In the genomic region with DNA sequence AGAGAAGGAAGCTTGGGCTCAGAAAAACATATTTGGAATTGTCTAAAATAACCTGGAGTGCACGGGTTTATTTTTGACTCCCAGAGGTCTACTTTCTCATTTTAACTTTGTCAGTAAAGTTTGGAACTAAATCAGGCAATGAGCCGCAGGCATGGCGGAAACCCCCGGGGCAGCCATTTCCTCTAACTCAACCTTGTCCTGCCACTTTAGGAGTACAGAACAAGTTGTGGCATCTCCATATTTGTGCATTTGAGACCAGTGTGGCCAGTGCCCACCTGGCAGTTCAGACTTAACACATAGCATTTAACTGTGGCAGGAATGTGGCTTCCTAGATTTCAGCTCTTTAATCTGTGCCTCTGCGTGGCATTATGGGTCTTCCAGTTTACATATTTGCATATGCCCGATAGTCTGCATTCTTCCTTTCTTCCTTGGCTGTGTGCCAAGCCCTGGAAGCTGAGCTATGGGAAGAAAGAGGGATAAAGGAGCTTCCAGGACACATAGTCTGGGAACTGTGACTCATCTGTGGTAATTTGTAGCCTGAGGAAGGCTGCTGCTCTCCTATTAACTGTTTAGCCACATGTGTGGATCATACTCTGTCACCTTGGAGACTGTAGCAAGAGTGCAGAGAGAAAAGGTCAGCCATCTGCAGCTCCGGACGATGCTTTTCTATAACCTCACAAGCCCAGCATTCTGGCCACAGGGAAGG, we compare ENCODE assay signal across 11 mouse cellular contexts.
DNase-seq lines count a peak whose midpoint lies in the region; ATAC-seq lines count a peak whose summit lies in the region.
"Had no signal": no experiment of that assay in that cellular context is flagged by ENCODE, and none has a peak within 500 bp of the region (broad histone marks: within the 10 kb centered on the region; RNA-seq: fewer than 3 reads in every experiment).

No protein-coding gene starts in this region.

- WGBS in forebrain, embryonic 14.5 days: 72% methylated on average over 8 of the region's 8 CpGs
- WGBS in forebrain, embryonic 10.5 days: 90% methylated on average over 8 of the region's 8 CpGs
- WGBS in heart, embryonic 11.5 days (ENCODE audit: insufficient replicate concordance): 64% methylated on average over 8 of the region's 8 CpGs

- H3K4me1 ChIP-seq in forebrain, embryonic 14.5 days (ENCODE audit: control insufficient read depth, insufficient read depth, low read length): no peaks in the 10 kb centered on the region
- H3K4me1 ChIP-seq in forebrain, embryonic 10.5 days: 0 out of 2 replicates have a peak, but pooled peaks cover 4% of the 10 kb centered on the region
- H3K4me1 ChIP-seq in heart, embryonic 11.5 days (ENCODE audit: control insufficient read depth, insufficient read depth, low read length): no peaks in the 10 kb centered on the region; the same call in 1 of the 2 replicates
- H3K4me1 ChIP-seq: stomach, embryonic 15.5 days had no signal

- H3K27me3 ChIP-seq in forebrain, embryonic 14.5 days (replicated peaks; ENCODE audit: control insufficient read depth, insufficient read depth, low read length): no peaks in the 10 kb centered on the region
- no peaks in the 10 kb centered on the region for H3K27me3 ChIP-seq in forebrain, embryonic 10.5 days (ENCODE audit: poor library complexity, severe bottlenecking)
- no peaks in the 10 kb centered on the region for H3K27me3 ChIP-seq in heart, embryonic 11.5 days (ENCODE audit: control insufficient read depth, insufficient read depth, low read length)
- H3K27me3 ChIP-seq: stomach, embryonic 15.5 days had no signal

- no peaks in the 10 kb centered on the region for H3K36me3 ChIP-seq in forebrain, embryonic 14.5 days (ENCODE audit: control insufficient read depth, insufficient read depth, low read length)
- H3K36me3 ChIP-seq in forebrain, embryonic 10.5 days (replicated peaks): no peaks in the 10 kb centered on the region
- no peaks in the 10 kb centered on the region for H3K36me3 ChIP-seq in heart, embryonic 11.5 days (ENCODE audit: control insufficient read depth, insufficient read depth, low read length)
- H3K36me3 ChIP-seq: stomach, embryonic 15.5 days had no signal

- H3K4me2 ChIP-seq in forebrain, embryonic 14.5 days (ENCODE audit: low read length): no peak overlapping the region
- H3K4me2 ChIP-seq in heart, embryonic 11.5 days: no peak overlapping the region
- H3K4me2 ChIP-seq: stomach, embryonic 15.5 days had no signal

- H3K9ac ChIP-seq in forebrain, embryonic 14.5 days (ENCODE audit: low read length): no peak overlapping the region
- H3K9ac ChIP-seq in heart, embryonic 11.5 days (ENCODE audit: low read depth, low read length): no peak overlapping the region
- H3K9ac ChIP-seq: liver, embryonic 14.5 days; stomach, embryonic 15.5 days had no signal

- intact Hi-C loops in left cerebral cortex, postnatal 4 days (cut with DNase I): loop anchor here (10.0 kb wide), 1 partner anchor 296 kb away; the partner anchor contains the start of gene Tmtc1
- intact Hi-C loops in heart, postnatal 25 days (cut with DNase I): no loop called here

- no peak overlapping the region for H3K4me3 ChIP-seq in forebrain, embryonic 14.5 days (ENCODE audit: low read depth, low read length)
- no peak overlapping the region for H3K4me3 ChIP-seq in forebrain, embryonic 10.5 days
- H3K4me3 ChIP-seq in heart, embryonic 11.5 days (ENCODE audit: low read depth, low read length): no peak overlapping the region
- H3K4me3 ChIP-seq: stomach, embryonic 15.5 days had no signal

- DNase-seq in forebrain, embryonic 14.5 days (ENCODE audit: low spot score): peak; percentile 46
- no peak for DNase-seq in forebrain, embryonic 10.5 days (ENCODE audit: extremely low spot score, low spot score)
- DNase-seq in left cerebral cortex, postnatal 4 days: peak; percentile 15
- DNase-seq in left cerebral cortex, adult 11 months (ENCODE audit: low spot score): no peak
- peak; percentile 86 for DNase-seq in 3T3-L1 (ENCODE audit: low read depth, low spot score)
- DNase-seq in adrenal gland, postnatal 25 days: peak; percentile 5
- no peak for DNase-seq in heart, postnatal 25 days (ENCODE audit: low spot score)
- DNase-seq: cerebellum, postnatal 14 days had no signal

- no peak for ATAC-seq in forebrain, embryonic 14.5 days
- ATAC-seq in heart, embryonic 11.5 days (replicated peaks; ENCODE audit: insufficient number of reproducible peaks, low FRiP score, low TSS enrichment): no peak

- no peak overlapping the region for H3K27ac ChIP-seq in forebrain, embryonic 14.5 days (ENCODE audit: low read depth, low read length)
- H3K27ac ChIP-seq in forebrain, embryonic 10.5 days: no peak overlapping the region
- H3K27ac ChIP-seq in heart, embryonic 11.5 days (ENCODE audit: low read depth, low read length): no peak overlapping the region
- H3K27ac ChIP-seq: liver, embryonic 14.5 days; stomach, embryonic 15.5 days had no signal

- H3K9me3 ChIP-seq in forebrain, embryonic 14.5 days (replicated peaks; ENCODE audit: control insufficient read depth, low read length): no peaks in the 10 kb centered on the region
- no peaks in the 10 kb centered on the region for H3K9me3 ChIP-seq in forebrain, embryonic 10.5 days
- no peaks in the 10 kb centered on the region for H3K9me3 ChIP-seq in heart, embryonic 11.5 days (replicated peaks; ENCODE audit: control insufficient read depth, low read length)
- H3K9me3 ChIP-seq: stomach, embryonic 15.5 days had no signal

Comparison
In these comparisons a context has a peak if more than half of its experiments do, and no peak if none do; other contexts are left out.
1. DNase-seq: peak in forebrain, embryonic 14.5 days (single experiment), left cerebral cortex, postnatal 4 days (single experiment), 3T3-L1 (single experiment) and adrenal gland, postnatal 25 days (single experiment); none in forebrain, embryonic 10.5 days (single experiment), left cerebral cortex, adult 11 months (single experiment) and heart, postnatal 25 days (single experiment).